Mouse (Mus musculus): ENCODE data around the gene Rsrc1. TPM values are rescaled to one million over a fixed set of nuclear protein-coding genes. Genes with fewer than 3 reads are reported as not detected.

Gene Rsrc1
- 34.7 and 39.1 TPM in 2 replicates for polyA plus RNA-seq (2015; fragmentation: Nextera tagmentation; extraction: Ambion mirVana)

- peak within 1 kb of the TSS; percentile 46 for H3K4me3 ChIP-seq
- peak within 1 kb of the TSS; percentile 60 for H3K4me2 ChIP-seq
- peaks cover 76% of the 10 kb centered on the region for H3K27me3 ChIP-seq
- H3K9ac ChIP-seq: peak within 1 kb of the TSS; percentile 71
- WGBS: 1% methylated on average over 47 of the region's 62 CpGs
- ATAC-seq (ENCODE audit: low FRiP score): peak; percentile 6; the same call in 1 of the 2 replicates
- peaks cover 26% of the 10 kb centered on the region for H3K4me1 ChIP-seq (replicated peaks)
- H3K36me3 ChIP-seq: no peaks in the 10 kb centered on the region
- H3K27ac ChIP-seq: peak within 1 kb of the TSS; percentile 86
- no peaks in the 10 kb centered on the region for H3K9me3 ChIP-seq
Observed at GRCm38 (mm10) chr3:66981101-66981661, at the start of gene Rsrc1. TSS of gene Rsrc1 (plus strand) at chr3:66981390.

- H3K27me3 ChIP-seq: no peaks in the 10 kb centered on the region
- no peak overlapping the region for H3K27ac ChIP-seq
- H3K9me3 ChIP-seq: no peaks in the 10 kb centered on the region
- no peak for ATAC-seq (ENCODE audit: low FRiP score)
- H3K4me3 ChIP-seq: no peak overlapping the region
- WGBS: 52% methylated on average over 10 of the region's 10 CpGs
- no peak overlapping the region for H3K4me2 ChIP-seq
- H3K4me1 ChIP-seq (replicated peaks): peaks cover 9% of the 10 kb centered on the region
- no peak overlapping the region for H3K9ac ChIP-seq
- H3K36me3 ChIP-seq: no peaks in the 10 kb centered on the region
Observed at GRCm38 (mm10) chr3:66939675-66940074, 41.5 kb upstream of the Rsrc1 start.

- H3K4me1 ChIP-seq (replicated peaks): no peaks in the 10 kb centered on the region
Observed at GRCm38 (mm10) chr3:66955126-66955525, 26.1 kb upstream of the Rsrc1 start.

DNA sequence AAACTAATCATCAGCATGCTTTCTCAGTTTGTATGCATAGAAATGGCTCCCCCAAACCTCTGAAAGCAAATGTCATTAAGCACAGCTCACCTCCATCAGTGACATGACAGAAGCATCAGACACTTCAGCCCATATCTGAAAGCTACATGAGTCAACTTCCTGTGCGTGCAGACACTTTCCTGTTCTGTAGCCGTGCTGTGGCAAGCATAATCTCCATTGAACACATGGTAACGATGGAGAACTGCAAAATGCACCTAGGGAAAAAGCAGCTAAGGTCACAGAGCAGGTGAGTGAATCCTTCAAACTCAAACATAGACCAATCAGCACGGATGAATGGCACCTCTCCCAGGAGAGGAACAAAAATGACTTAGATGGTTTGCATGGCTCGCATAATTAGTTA is 21.2 kb upstream of the Rsrc1 start:
- no peak for ATAC-seq (ENCODE audit: low FRiP score)
- no peaks in the 10 kb centered on the region for H3K9me3 ChIP-seq
- no peak overlapping the region for H3K4me2 ChIP-seq
- H3K9ac ChIP-seq: no peak overlapping the region
- H3K4me3 ChIP-seq: no peak overlapping the region
- no peaks in the 10 kb centered on the region for H3K4me1 ChIP-seq (replicated peaks)
- no peaks in the 10 kb centered on the region for H3K36me3 ChIP-seq
- no peak overlapping the region for H3K27ac ChIP-seq
- 78% methylated on average over 5 of the region's 5 CpGs for WGBS
- H3K27me3 ChIP-seq: peaks cover 19% of the 10 kb centered on the region

More at GRCm38 (mm10) chr3:66955126-66955525, 26.1 kb upstream of the Rsrc1 start:
- no peak overlapping the region for H3K9ac ChIP-seq
- H3K36me3 ChIP-seq: no peaks in the 10 kb centered on the region
- 0 out of 2 replicates have a peak, but pooled peaks cover 2% of the 10 kb centered on the region for H3K27me3 ChIP-seq
- no peak overlapping the region for H3K27ac ChIP-seq
- no peaks in the 10 kb centered on the region for H3K9me3 ChIP-seq
- no peak for ATAC-seq (ENCODE audit: low FRiP score)
- H3K4me3 ChIP-seq: no peak overlapping the region
- WGBS: 55% methylated on average over 2 of the region's 2 CpGs
- H3K4me2 ChIP-seq: no peak overlapping the region

- Histone ChIP-seq H3K27ac (no peak overlapping the region), H3K36me3 (no peaks in the 10 kb centered on the region), H3K27me3 (peaks cover 51% of the 10 kb centered on the region), H3K4me3 (no peak overlapping the region), H3K4me1 (replicated peaks) (no peaks in the 10 kb centered on the region), H3K9me3 (no peaks in the 10 kb centered on the region), H3K9ac (no peak overlapping the region), H3K4me2 (no peak overlapping the region)
- 55% methylated on average over 3 of the region's 3 CpGs for WGBS
- no peak for ATAC-seq (ENCODE audit: low FRiP score)
Observed at GRCm38 (mm10) chr3:66964884-66965283, 16.3 kb upstream of the Rsrc1 start.

- Histone ChIP-seq H3K9ac (no peak overlapping the region), H3K4me1 (replicated peaks) (peaks cover 8% of the 10 kb centered on the region), H3K27ac (no peak overlapping the region), H3K36me3 (no peaks in the 10 kb centered on the region), H3K4me2 (no peak overlapping the region), H3K9me3 (no peaks in the 10 kb centered on the region), H3K27me3 (peaks cover 73% of the 10 kb centered on the region), H3K4me3 (no peak overlapping the region)
- WGBS: 70% methylated on average over 4 of the region's 4 CpGs
- no peak for ATAC-seq (ENCODE audit: low FRiP score)
Observed at GRCm38 (mm10) chr3:66967508-66967907, 13.7 kb upstream of the Rsrc1 start.

- peak overlapping the region; percentile 9; the same call in 1 of the 2 replicates for H3K4me3 ChIP-seq
- peaks cover 15% of the 10 kb centered on the region for H3K4me1 ChIP-seq (replicated peaks)
- no peak overlapping the region for H3K9ac ChIP-seq
- peaks cover 84% of the 10 kb centered on the region for H3K27me3 ChIP-seq
- no peaks in the 10 kb centered on the region for H3K36me3 ChIP-seq
- no peaks in the 10 kb centered on the region for H3K9me3 ChIP-seq
- peak overlapping the region; percentile 44; the same call in 1 of the 2 replicates for H3K27ac ChIP-seq
- peak overlapping the region; percentile 39 for H3K4me2 ChIP-seq
- peak; percentile 22; the same call in 1 of the 2 replicates for ATAC-seq (ENCODE audit: low FRiP score)
- 3% methylated on average over 10 of the region's 10 CpGs for WGBS
Observed at GRCm38 (mm10) chr3:66970261-66970660, 10.9 kb upstream of the Rsrc1 start.

GRCm38 (mm10) chr3:66970661-66971331 is 10.4 kb upstream of the Rsrc1 start:
- Histone ChIP-seq H3K9me3 (no peaks in the 10 kb centered on the region), H3K4me1 (replicated peaks) (peaks cover 15% of the 10 kb centered on the region), H3K27ac (peak overlapping the region; percentile 44; the same call in 1 of the 2 replicates), H3K36me3 (no peaks in the 10 kb centered on the region), H3K4me3 (peak overlapping the region; percentile 9; the same call in 1 of the 2 replicates), H3K4me2 (peak overlapping the region; percentile 39), H3K9ac (no peak overlapping the region), H3K27me3 (peaks cover 83% of the 10 kb centered on the region)
- ATAC-seq (ENCODE audit: low FRiP score): peak; percentile 37
- under 1% methylated on average over 29 of the region's 29 CpGs for WGBS

GRCm38 (mm10) chr3:66972191-66972950 is 8.8 kb upstream of the Rsrc1 start:
- Histone ChIP-seq H3K9ac (no peak overlapping the region), H3K9me3 (no peaks in the 10 kb centered on the region), H3K4me3 (no peak overlapping the region), H3K27ac (peak overlapping the region; percentile 35), H3K4me1 (replicated peaks) (peaks cover 15% of the 10 kb centered on the region), H3K27me3 (peaks cover 84% of the 10 kb centered on the region), H3K4me2 (peak overlapping the region; percentile 21; the same call in 1 of the 2 replicates), H3K36me3 (no peaks in the 10 kb centered on the region)
- 3% methylated on average over 16 of the region's 16 CpGs for WGBS
- no peak for ATAC-seq (ENCODE audit: low FRiP score)

DNA sequence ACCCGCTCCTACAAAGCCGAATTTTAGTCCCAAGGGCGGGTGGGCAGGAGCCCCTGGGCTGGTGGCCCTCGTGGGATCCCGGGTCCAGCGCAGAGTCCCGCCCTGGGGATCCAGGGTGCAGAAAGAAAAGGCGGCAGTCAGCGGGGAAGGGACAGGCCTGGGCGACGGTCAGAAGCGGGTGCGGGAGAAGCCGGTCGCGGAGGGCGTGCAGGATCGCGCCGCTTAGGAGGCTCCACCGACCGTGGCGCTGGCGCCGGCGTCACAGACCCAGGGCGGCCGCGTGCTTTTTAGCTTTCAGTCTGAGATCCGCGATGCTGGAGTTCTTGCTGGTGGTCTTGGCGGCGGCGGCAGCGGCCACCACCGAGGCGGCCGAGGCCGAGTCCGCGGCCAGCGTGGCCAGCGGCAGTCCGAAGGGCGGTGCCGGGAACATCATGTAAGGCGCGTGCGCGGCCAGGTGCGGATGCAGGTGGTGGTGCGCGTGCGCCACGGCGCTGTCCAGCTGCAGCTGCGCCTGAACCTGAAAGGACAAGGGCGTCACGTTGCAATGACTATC is 7.7 kb upstream of the Rsrc1 start:
- no peaks in the 10 kb centered on the region for H3K36me3 ChIP-seq
- H3K27me3 ChIP-seq: peaks cover 84% of the 10 kb centered on the region
- peaks cover 15% of the 10 kb centered on the region for H3K4me1 ChIP-seq (replicated peaks)
- ATAC-seq (ENCODE audit: low FRiP score): peak; percentile 69
- peak overlapping the region; percentile 69 for H3K9ac ChIP-seq
- H3K9me3 ChIP-seq: no peaks in the 10 kb centered on the region
- peak overlapping the region; percentile 72 for H3K4me2 ChIP-seq
- peak overlapping the region; percentile 69 for H3K27ac ChIP-seq
- WGBS: under 1% methylated on average over 59 of the region's 59 CpGs
- peak overlapping the region; percentile 46 for H3K4me3 ChIP-seq

- no peak for ATAC-seq (ENCODE audit: low FRiP score)
Observed at GRCm38 (mm10) chr3:66974501-66974900, 6.7 kb upstream of the Rsrc1 start.

More at GRCm38 (mm10) chr3:66974501-66974900, 6.7 kb upstream of the Rsrc1 start:
- H3K4me2 ChIP-seq: peak overlapping the region; percentile 72; the same call in 1 of the 2 replicates
- no peaks in the 10 kb centered on the region for H3K36me3 ChIP-seq
- H3K4me1 ChIP-seq (replicated peaks): peaks cover 22% of the 10 kb centered on the region
- H3K27ac ChIP-seq: 0 out of 2 replicates have a peak overlapping the region, but pooled peaks have one; percentile 3
- H3K9ac ChIP-seq: no peak overlapping the region
- 10% methylated on average over 3 of the region's 3 CpGs for WGBS
- peaks cover 90% of the 10 kb centered on the region for H3K27me3 ChIP-seq
- no peak overlapping the region for H3K4me3 ChIP-seq
- H3K9me3 ChIP-seq: no peaks in the 10 kb centered on the region
